Mouse (Mus musculus): ENCODE measurements around the gene Dusp22. TPM values are rescaled to one million over a fixed set of nuclear protein-coding genes. Genes with fewer than 3 reads are reported as not detected.

Dusp22 gene
- polyA plus RNA-seq, 1 experiment from 2014 or later = 20.1 TPM

GRCm38 (mm10) chr13:30682328-30682727 lies 22.5 kb downstream of the Dusp22 start:
- Histone ChIP-seq H3K4me2 (no peak overlapping the region), H3K36me3 (no peaks in the 10 kb centered on the region), H3K4me1 (no peaks in the 10 kb centered on the region), H3K4me3 (replicated peaks) (no peak overlapping the region), H3K27me3 (no peaks in the 10 kb centered on the region), H3K9ac (no peak overlapping the region), H3K27ac (no peak overlapping the region), H3K9me3 (replicated peaks) (no peaks in the 10 kb centered on the region)
- WGBS = 85% methylated on average over 3 of the region's 3 CpGs
- no peak for ATAC-seq (replicated peaks; ENCODE audit: low FRiP score)

DNA sequence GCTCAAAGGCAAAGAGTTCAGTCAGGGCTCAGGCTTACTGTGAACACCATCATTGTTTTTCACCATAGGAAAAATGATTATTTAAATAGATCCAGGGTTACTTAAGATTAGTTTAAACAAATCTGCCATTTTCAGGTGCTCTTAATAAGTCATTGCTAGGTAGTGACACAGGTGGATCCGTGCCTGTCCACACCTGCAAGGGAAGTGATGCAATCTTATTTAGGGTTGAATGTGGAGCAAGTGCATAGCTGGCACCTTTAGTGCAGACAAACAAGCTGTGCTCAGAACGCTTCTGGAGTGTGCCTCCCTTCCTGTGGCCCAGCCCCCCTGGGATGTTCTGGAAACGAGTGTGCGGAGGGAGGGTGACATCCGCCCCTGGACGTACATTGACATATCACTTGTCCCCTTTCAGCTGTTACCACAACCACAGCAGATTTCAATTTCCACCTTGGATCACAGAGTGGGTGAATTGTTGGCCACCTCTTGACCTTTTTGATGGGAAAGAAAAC lies 24.9 kb downstream of the Dusp22 start:
- Histone ChIP-seq H3K36me3 (no peaks in the 10 kb centered on the region), H3K4me1 (no peaks in the 10 kb centered on the region), H3K27me3 (no peaks in the 10 kb centered on the region), H3K4me2 (no peak overlapping the region), H3K9ac (no peak overlapping the region), H3K4me3 (replicated peaks) (no peak overlapping the region), H3K27ac (no peak overlapping the region), H3K9me3 (replicated peaks) (no peaks in the 10 kb centered on the region)
- ATAC-seq (replicated peaks; ENCODE audit: low FRiP score) = no peak
- 36% methylated on average over 6 of the region's 6 CpGs for WGBS

GRCm38 (mm10) chr13:30685957-30686356 lies 26.2 kb downstream of the Dusp22 start:
- H3K9me3 ChIP-seq (replicated peaks) = no peaks in the 10 kb centered on the region
- no peaks in the 10 kb centered on the region for H3K36me3 ChIP-seq
- H3K4me2 ChIP-seq = no peak overlapping the region
- no peak overlapping the region for H3K9ac ChIP-seq
- H3K4me3 ChIP-seq (replicated peaks) = no peak overlapping the region
- H3K27me3 ChIP-seq = no peaks in the 10 kb centered on the region
- H3K27ac ChIP-seq = no peak overlapping the region
- 80% methylated on average over 2 of the region's 2 CpGs for WGBS
- H3K4me1 ChIP-seq = no peaks in the 10 kb centered on the region
- ATAC-seq (replicated peaks; ENCODE audit: low FRiP score) = no peak

GRCm38 (mm10) chr13:30688035-30688616 lies 28.3 kb downstream of the Dusp22 start:
- no peaks in the 10 kb centered on the region for H3K4me1 ChIP-seq
- H3K27me3 ChIP-seq = no peaks in the 10 kb centered on the region
- no peaks in the 10 kb centered on the region for H3K36me3 ChIP-seq
- H3K9me3 ChIP-seq (replicated peaks) = no peaks in the 10 kb centered on the region
- no peak overlapping the region for H3K9ac ChIP-seq
- 88% methylated on average over 12 of the region's 12 CpGs for WGBS
- H3K27ac ChIP-seq = no peak overlapping the region
- no peak overlapping the region for H3K4me2 ChIP-seq
- no peak for ATAC-seq (replicated peaks; ENCODE audit: low FRiP score)
- no peak overlapping the region for H3K4me3 ChIP-seq (replicated peaks)

DNA sequence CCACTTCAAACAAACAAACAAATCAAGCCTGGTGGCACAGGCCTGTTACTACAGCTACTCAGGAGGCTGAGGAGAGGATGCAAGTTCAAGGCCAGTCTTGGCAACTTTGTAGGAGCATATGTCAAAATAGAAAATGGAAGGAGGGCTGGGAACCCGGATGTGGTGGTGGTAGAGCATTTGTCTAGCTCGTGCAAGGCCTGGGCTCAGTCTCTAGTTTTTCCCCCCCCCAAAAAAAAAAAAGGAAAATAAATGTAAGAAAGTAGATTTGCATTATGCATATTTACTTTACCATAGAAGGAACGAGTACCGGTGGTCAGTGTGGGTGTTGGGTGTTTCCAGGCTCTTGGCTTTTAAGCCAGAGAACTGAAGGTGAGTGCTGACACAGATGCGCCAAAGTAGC lies 29.7 kb downstream of the Dusp22 start:
- Histone ChIP-seq H3K4me2 (no peak overlapping the region), H3K4me3 (replicated peaks) (no peak overlapping the region), H3K27me3 (no peaks in the 10 kb centered on the region), H3K36me3 (no peaks in the 10 kb centered on the region), H3K9me3 (replicated peaks) (no peaks in the 10 kb centered on the region), H3K27ac (no peak overlapping the region), H3K4me1 (no peaks in the 10 kb centered on the region), H3K9ac (no peak overlapping the region)
- 92% methylated on average over 5 of the region's 5 CpGs for WGBS
- no peak for ATAC-seq (replicated peaks; ENCODE audit: low FRiP score)

- H3K9me3 ChIP-seq (replicated peaks) = no peaks in the 10 kb centered on the region
- no peak overlapping the region for H3K4me3 ChIP-seq (replicated peaks)
- ATAC-seq (replicated peaks; ENCODE audit: low FRiP score) = no peak
- no peaks in the 10 kb centered on the region for H3K4me1 ChIP-seq
- H3K9ac ChIP-seq = no peak overlapping the region
- H3K27ac ChIP-seq = no peak overlapping the region
- WGBS = 83% methylated on average over 9 of the region's 9 CpGs
- no peaks in the 10 kb centered on the region for H3K27me3 ChIP-seq
- no peaks in the 10 kb centered on the region for H3K36me3 ChIP-seq
- no peak overlapping the region for H3K4me2 ChIP-seq
Observed at GRCm38 (mm10) chr13:30691441-30692292, 31.9 kb downstream of the Dusp22 start.

DNA sequence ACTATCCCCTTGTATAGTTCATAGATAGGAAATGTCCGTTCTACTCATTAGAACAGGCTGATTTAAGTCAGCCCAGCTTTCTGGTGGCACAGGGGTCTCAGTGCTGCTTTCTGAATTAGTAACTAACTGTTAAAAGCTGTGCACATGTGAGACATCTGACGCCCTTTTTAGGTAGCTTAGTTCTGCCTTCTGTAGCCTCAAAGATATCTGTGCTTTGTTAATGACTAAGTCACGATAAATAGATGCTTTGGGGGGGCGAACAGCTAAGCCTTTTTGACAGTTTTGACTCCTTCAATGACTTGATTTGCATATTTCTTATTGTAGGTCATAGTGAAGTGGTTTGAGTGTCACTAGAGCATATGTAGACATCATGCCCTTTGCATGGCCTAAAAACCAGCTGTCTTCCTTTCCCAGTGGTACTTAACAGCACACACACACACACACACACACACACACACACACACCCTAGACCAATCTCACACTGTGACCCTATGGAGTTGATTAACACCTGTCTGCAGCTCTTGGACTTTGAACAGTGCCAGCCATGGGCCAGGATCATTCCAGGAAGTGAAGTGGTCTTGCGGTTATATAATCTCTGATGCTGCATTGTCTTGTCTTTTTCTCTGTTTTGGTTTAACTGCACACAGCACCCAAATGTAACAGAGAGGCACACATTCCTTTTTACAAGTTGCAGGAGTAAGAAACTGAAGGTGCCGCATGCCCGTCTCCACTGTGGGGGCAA lies 33.0 kb downstream of the Dusp22 start:
- no peak overlapping the region for H3K4me2 ChIP-seq
- no peaks in the 10 kb centered on the region for H3K4me1 ChIP-seq
- ATAC-seq (replicated peaks; ENCODE audit: low FRiP score) = no peak
- H3K27me3 ChIP-seq = no peaks in the 10 kb centered on the region
- no peak overlapping the region for H3K4me3 ChIP-seq (replicated peaks)
- H3K9me3 ChIP-seq (replicated peaks) = no peaks in the 10 kb centered on the region
- WGBS = 92% methylated on average over 7 of the region's 7 CpGs
- no peak overlapping the region for H3K9ac ChIP-seq
- no peaks in the 10 kb centered on the region for H3K36me3 ChIP-seq
- H3K27ac ChIP-seq = no peak overlapping the region

- no peak overlapping the region for H3K4me3 ChIP-seq (replicated peaks)
- H3K27me3 ChIP-seq = no peaks in the 10 kb centered on the region
- H3K4me1 ChIP-seq = no peaks in the 10 kb centered on the region
- H3K9ac ChIP-seq = no peak overlapping the region
- H3K9me3 ChIP-seq (replicated peaks) = no peaks in the 10 kb centered on the region
- WGBS = 36% methylated on average over 1 of the region's 1 CpGs
- ATAC-seq (replicated peaks; ENCODE audit: low FRiP score) = no peak
- H3K36me3 ChIP-seq = no peaks in the 10 kb centered on the region
- no peak overlapping the region for H3K4me2 ChIP-seq
- H3K27ac ChIP-seq = no peak overlapping the region
Observed at GRCm38 (mm10) chr13:30695232-30695631, 35.4 kb downstream of the Dusp22 start.

- ATAC-seq (replicated peaks; ENCODE audit: low FRiP score) = no peak
- no peak overlapping the region for H3K9ac ChIP-seq
Observed at GRCm38 (mm10) chr13:30695890-30696289, 36.1 kb downstream of the Dusp22 start.

DNA sequence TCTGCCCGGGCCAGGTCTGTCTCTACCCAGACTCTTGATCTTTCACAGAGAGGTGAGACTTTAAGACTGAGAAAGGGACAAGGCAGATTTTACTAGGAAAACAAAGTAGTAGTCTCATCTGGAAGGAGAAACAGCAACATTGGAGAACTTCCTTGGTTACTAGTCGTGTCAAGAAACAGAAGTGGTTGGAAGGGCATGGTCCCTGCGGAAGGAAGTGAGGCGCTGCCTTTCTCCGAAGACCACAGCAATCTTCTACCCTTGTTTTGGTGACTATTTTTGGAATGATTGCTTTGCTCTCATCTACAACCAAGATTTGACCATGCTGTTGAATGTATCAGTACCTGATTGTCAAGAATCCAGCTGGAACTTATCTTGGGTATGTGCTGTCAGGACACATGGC lies 38.1 kb downstream of the Dusp22 start:
- WGBS = 90% methylated on average over 5 of the region's 5 CpGs

More at GRCm38 (mm10) chr13:30695890-30696289, 36.1 kb downstream of the Dusp22 start:
- WGBS = 82% methylated on average over 2 of the region's 2 CpGs
- Histone ChIP-seq H3K27me3 (no peaks in the 10 kb centered on the region), H3K36me3 (no peaks in the 10 kb centered on the region), H3K4me2 (no peak overlapping the region), H3K9me3 (replicated peaks) (no peaks in the 10 kb centered on the region), H3K4me3 (replicated peaks) (no peak overlapping the region), H3K4me1 (no peaks in the 10 kb centered on the region), H3K27ac (no peak overlapping the region)

DNA sequence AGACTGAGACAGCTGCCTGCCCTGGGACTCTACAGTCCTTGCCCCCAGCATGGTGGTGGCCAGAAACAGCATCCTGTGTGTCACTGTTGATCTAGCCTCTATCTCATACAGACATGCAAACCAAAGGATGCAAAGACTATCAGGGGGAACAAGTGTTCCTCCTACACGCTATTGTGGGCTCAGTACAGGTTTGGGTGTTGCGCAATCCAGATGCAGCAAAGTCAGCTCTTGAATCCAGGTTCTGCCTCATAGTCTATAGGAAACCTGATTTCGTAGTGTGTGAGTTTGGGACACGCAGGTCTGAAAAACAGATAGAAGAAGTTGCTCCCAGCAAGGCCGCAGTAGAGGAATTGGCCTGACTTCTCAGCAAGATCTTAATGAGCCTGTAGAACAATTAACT lies 42.9 kb downstream of the Dusp22 start:
- Histone ChIP-seq H3K4me1 (no peaks in the 10 kb centered on the region), H3K9ac (no peak overlapping the region), H3K36me3 (no peaks in the 10 kb centered on the region), H3K4me2 (no peak overlapping the region), H3K27ac (no peak overlapping the region), H3K27me3 (no peaks in the 10 kb centered on the region), H3K9me3 (replicated peaks) (no peaks in the 10 kb centered on the region), H3K4me3 (replicated peaks) (no peak overlapping the region)
- ATAC-seq (replicated peaks; ENCODE audit: low FRiP score) = no peak
- 86% methylated on average over 5 of the region's 5 CpGs for WGBS

More for the DNA sequence above, 38.1 kb downstream of the Dusp22 start:
- no peaks in the 10 kb centered on the region for H3K9me3 ChIP-seq (replicated peaks)
- H3K4me3 ChIP-seq (replicated peaks) = no peak overlapping the region
- no peak overlapping the region for H3K27ac ChIP-seq
- ATAC-seq (replicated peaks; ENCODE audit: low FRiP score) = no peak
- H3K9ac ChIP-seq = no peak overlapping the region
- H3K36me3 ChIP-seq = no peaks in the 10 kb centered on the region
- no peaks in the 10 kb centered on the region for H3K27me3 ChIP-seq
- no peak overlapping the region for H3K4me2 ChIP-seq
- no peaks in the 10 kb centered on the region for H3K4me1 ChIP-seq
